Mouse (Mus musculus) stomach, postnatal 0 days (tissue): ENCODE results near the gene Ppp2r2d. TPM values are rescaled to one million over a fixed set of nuclear protein-coding genes. Genes with fewer than 3 reads are reported as not detected.

Experiments
- ATAC-seq: fragments of 200-750 bp; cut with Nextera tagmentation; 2 replicates; pipeline ENCODE4 v1.8.0; 2017; ENCODE audit not compliant: low FRiP score, low TSS enrichment
- DNase-seq: peaks from one replicate; pipeline ENCODE4 v3.0.0-alpha.2; 2016; ENCODE audit warnings: low spot score
- H3K27ac ChIP-seq: fragments of 300-500 bp; sonication (generic); replicated peaks from 2 replicates; pipeline ENCODE4 v1.5.1; 2014; ENCODE audit warnings: mild to moderate bottlenecking, control low read depth
- H3K27me3 ChIP-seq: fragments of 300-500 bp; sonication (generic); 2 replicates; pipeline ENCODE4 v1.6.1; 2014; ENCODE audit warnings: low read length; ENCODE audit not compliant: control insufficient read depth, insufficient read depth
- H3K36me3 ChIP-seq: fragments of 300-500 bp; sonication (generic); 2 replicates; pipeline ENCODE4 v1.6.1; 2014; ENCODE audit warnings: low read length, mixed read lengths; ENCODE audit not compliant: control insufficient read depth, insufficient read depth
- H3K4me1 ChIP-seq: fragments of 300-500 bp; sonication (generic); replicated peaks from 2 replicates; pipeline ENCODE4 v1.6.1; 2014; ENCODE audit warnings: antibody characterized with exemption; ENCODE audit not compliant: control insufficient read depth, insufficient read depth
- H3K4me2 ChIP-seq: fragments of 300-500 bp; sonication (generic); replicated peaks from 2 replicates; pipeline ENCODE4 v1.6.1; 2014; ENCODE audit warnings: low read depth, mild to moderate bottlenecking, control low read depth, moderate library complexity
- H3K4me3 ChIP-seq: fragments of 300-500 bp; sonication (generic); 2 replicates; pipeline ENCODE4 v1.5.1; 2014; ENCODE audit warnings: low read depth, low read length, control low read depth
- H3K9ac ChIP-seq: fragments of 300-500 bp; sonication (generic); 2 replicates; pipeline ENCODE4 v1.6.1; 2014; ENCODE audit warnings: mild to moderate bottlenecking, low read length, control low read depth, mixed read lengths
- H3K9me3 ChIP-seq: fragments of 300-500 bp; sonication (generic); 2 replicates; pipeline ENCODE4 v1.6.1; 2016; ENCODE audit warnings: low read length; ENCODE audit not compliant: control insufficient read depth
- CTCF ChIP-seq: IDR thresholded peaks from 2 replicates; pipeline ENCODE4 v1.5.1; 2016; ENCODE audit warnings: antibody characterized with exemption, low read depth, mild to moderate bottlenecking, moderate library complexity
- EP300 ChIP-seq: optimal IDR thresholded peaks from 2 replicates; pipeline ENCODE3; 2016; ENCODE audit warnings: antibody characterized with exemption
- WGBS: fragments of 180-500 bp; shearing (Covaris S2); extraction: QIAGEN DNeasy Blood & Tissue Kit; methylation state at CpG from one replicate; pipeline ENCODE4 v1.1.7; 2014; 5-methylcytosine and 5-hydroxymethylcytosine counted together
- polyA plus RNA-seq: library from polyadenylated mRNA; unstranded; fragments of >200 nt; fragmentation: Nextera tagmentation; extraction: Ambion mirVana; gene quantifications from 2 replicates; pipeline ENCODE4 v1.2.1, GENCODE M21; 2015

The Ppp2r2d gene
- polyA plus RNA-seq, 1 experiment from 2014 or later, result 25.4 TPM

DNA sequence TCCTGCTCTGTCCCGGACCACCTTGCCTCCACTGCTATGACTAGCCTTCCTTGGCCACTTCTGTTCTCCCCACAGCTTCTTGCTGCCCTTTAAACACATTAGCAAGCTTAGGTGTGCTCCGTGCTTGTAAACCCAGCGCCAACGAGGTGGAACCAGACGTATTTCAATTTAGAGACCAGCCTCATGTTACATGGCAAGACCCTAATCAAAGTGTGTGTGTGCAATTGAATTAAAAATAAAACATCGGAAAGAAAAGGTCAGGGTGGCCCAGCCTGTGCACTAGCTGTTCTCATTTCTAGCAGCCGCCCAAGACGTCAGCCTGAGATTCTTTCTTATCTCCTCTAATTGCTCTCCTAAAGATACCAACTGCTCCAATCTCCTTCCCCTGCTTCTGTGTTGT lies 768 bp upstream of the Ppp2r2d start:
- ATAC-seq, result no peak
- WGBS, result 32% methylated on average over 8 of the region's 8 CpGs

DNA sequence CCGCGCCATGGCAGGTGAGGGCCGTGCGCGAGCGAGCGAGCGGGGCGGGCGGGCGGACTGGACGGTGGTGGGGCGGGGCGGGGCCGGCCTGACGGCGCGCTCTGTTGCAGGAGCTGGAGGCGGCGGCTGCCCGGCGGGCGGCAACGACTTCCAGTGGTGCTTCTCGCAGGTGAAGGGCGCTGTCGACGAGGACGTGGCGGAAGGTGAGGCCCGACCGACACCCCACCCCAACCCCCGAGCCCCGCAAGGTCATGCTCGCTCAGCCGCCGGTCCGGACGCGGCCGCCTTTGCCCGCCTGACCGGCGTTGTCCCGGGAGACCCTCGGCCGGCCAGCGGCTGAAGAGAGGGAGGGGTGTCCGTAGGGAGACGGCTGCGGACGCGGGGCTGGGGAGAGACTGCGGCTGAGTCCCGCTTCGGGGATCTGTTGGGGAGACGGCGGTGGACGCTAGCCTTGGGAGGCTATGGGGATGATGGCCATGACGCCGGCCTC lies 668 bp downstream of the Ppp2r2d start:
- H3K9ac ChIP-seq, result peak overlapping the region; percentile 97
- TF ChIP-seq EP300 (no peak), CTCF (no peak)
- peaks cover 8% of the 10 kb centered on the region; the same call in 1 of the 2 replicates for H3K4me1 ChIP-seq
- H3K9me3 ChIP-seq, result no peaks in the 10 kb centered on the region
- under 1% methylated on average over 18 of the region's 61 CpGs for WGBS
- no peaks in the 10 kb centered on the region for H3K36me3 ChIP-seq
- ATAC-seq, result peak; percentile 79
- DNase-seq, result no peak
- H3K4me3 ChIP-seq, result peak overlapping the region; percentile 97
- peak overlapping the region; percentile 99 for H3K27ac ChIP-seq
- peak overlapping the region; percentile 90 for H3K4me2 ChIP-seq
- H3K27me3 ChIP-seq, result no peaks in the 10 kb centered on the region

More for the DNA sequence above, 768 bp upstream of the Ppp2r2d start:
- Histone ChIP-seq H3K9me3 (no peaks in the 10 kb centered on the region), H3K27ac (peak overlapping the region; percentile 49; the same call in 1 of the 2 replicates), H3K4me1 (peaks cover 8% of the 10 kb centered on the region; the same call in 1 of the 2 replicates), H3K27me3 (no peaks in the 10 kb centered on the region), H3K4me2 (peak overlapping the region; percentile 76), H3K36me3 (no peaks in the 10 kb centered on the region), H3K9ac (peak overlapping the region; percentile 36), H3K4me3 (peak overlapping the region; percentile 97)
- DNase-seq, result no peak
- no peak for TF ChIP-seq EP300
- TF ChIP-seq CTCF, result no peak

DNA sequence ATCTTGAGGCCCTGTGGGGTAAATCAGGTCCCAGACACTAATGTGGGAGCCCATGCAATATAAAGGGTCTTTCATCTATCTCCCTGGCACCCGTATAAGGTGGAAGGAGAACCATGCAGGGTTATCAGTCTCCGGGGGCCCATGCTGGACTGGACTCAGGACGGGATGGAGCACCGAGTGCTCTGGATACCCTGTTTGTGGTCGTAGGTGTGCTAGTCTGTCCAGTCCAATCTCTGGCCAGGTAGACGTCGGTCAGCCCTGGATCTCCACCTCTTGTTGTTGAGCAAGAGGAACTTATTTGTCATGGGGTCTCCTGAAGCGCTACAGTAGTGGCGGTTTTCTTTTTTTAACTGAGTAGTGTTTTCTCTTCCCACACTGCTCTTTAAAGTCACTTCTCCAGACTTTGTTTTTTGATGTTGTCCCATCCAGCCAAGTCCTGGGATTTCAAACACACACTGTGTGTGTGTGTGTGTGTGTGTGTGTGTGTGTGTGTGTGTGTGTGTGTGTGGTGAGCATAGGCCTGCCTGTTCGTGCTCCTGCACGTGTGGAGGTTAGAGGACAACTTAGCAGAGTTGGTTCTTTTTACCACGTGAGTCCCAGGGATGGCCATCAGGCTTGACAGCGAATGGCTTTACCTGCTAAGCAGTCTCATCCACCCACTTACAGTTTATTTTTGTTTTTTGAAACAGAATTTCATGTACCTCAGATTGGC lies 1.6 kb downstream of the Ppp2r2d start:
- TF ChIP-seq EP300, result no peak
- TF ChIP-seq CTCF, result no peak
- Histone ChIP-seq H3K4me2 (peak overlapping the region; percentile 90), H3K27me3 (no peaks in the 10 kb centered on the region), H3K4me3 (peak overlapping the region; percentile 97), H3K9me3 (no peaks in the 10 kb centered on the region), H3K9ac (peak overlapping the region; percentile 97), H3K27ac (peak overlapping the region; percentile 99; the same call in 1 of the 2 replicates), H3K4me1 (peaks cover 8% of the 10 kb centered on the region; the same call in 1 of the 2 replicates), H3K36me3 (no peaks in the 10 kb centered on the region)
- 24% methylated on average over 13 of the region's 13 CpGs for WGBS
- ATAC-seq (no peak), DNase-seq (peak; percentile 22)

DNA sequence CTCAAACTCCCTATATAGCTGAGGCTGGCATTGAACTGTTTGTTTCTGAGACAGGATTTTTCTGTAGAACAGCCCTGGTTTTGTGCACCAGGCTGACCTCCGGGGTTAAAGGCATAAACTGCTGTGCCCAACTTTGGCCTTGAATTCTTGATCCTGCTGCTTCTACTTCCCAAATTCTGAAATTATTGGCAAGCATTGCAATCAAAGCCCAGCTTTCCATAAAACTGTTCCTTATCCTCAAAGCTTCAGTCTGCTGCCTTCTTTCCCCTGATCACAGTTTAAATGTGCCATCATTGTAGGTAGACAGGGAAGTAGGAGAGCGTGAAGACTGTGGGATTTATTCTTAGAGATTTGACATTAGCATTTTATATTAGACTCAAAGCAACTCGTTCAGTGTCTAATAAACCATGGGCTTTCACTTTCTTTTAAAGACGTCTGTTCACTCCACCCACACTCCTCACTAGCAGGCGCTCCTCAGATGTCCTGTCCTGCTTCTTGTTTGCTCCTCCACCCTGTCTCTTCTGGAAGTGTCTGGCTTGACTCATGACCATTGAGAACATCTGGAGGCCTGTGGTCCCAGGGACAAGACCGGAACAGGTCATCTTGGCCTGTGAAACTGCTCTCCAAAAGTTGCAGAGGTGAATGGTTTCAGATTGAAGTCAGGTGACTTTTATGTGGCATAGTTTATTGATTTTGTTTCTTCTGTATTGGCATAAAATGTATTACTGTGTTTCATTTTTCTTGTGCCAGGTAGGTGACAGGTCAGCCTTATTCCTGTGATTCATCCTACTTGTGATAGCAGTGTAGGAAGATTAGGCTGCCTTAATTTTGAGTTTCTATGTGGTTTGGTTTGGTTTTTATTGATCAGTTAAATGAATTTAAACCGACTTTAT lies 2.4 kb downstream of the Ppp2r2d start:
- 63% methylated on average over 7 of the region's 7 CpGs for WGBS
- Histone ChIP-seq H3K9me3 (no peaks in the 10 kb centered on the region), H3K4me1 (peaks cover 8% of the 10 kb centered on the region; the same call in 1 of the 2 replicates), H3K27me3 (no peaks in the 10 kb centered on the region), H3K4me3 (peak overlapping the region; percentile 97; the same call in 1 of the 2 replicates), H3K4me2 (peak overlapping the region; percentile 90), H3K27ac (0 out of 2 replicates have a peak overlapping the region, but pooled peaks have one; percentile 40), H3K36me3 (peaks cover 2% of the 10 kb centered on the region; the same call in 1 of the 2 replicates), H3K9ac (peak overlapping the region; percentile 97; the same call in 1 of the 2 replicates)
- ATAC-seq, result no peak
- no peak for DNase-seq
- TF ChIP-seq CTCF (no peak), EP300 (no peak)

DNA sequence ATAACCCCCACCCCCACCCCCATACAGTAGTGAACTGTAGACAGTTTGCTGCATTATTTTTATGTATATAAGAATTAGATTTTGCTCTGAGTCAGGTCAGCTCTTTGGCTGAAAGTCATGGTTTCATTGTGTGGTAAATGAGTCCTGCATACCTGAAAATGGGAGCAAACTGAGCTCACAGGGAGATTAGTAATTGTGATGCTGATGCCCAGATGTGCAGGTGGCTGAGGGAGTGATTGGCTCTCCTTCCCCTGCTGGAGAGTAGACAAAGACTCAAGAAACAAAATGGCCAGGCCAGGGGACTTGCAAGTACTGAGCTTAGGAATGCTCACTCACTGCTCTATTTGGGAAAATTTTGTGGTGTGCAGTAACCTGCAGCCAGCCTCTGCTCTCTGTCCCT lies 4.2 kb downstream of the Ppp2r2d start:
- no peak overlapping the region for H3K9ac ChIP-seq
- no peaks in the 10 kb centered on the region for H3K9me3 ChIP-seq
- no peak for TF ChIP-seq CTCF
- TF ChIP-seq EP300, result no peak
- H3K27ac ChIP-seq, result peak overlapping the region; percentile 35; the same call in 1 of the 2 replicates
- peaks cover 4% of the 10 kb centered on the region; the same call in 1 of the 2 replicates for H3K4me1 ChIP-seq
- ATAC-seq (no peak), DNase-seq (no peak)
- H3K4me2 ChIP-seq, result no peak overlapping the region
- H3K4me3 ChIP-seq, result no peak overlapping the region
- peaks cover 2% of the 10 kb centered on the region; the same call in 1 of the 2 replicates for H3K36me3 ChIP-seq
- H3K27me3 ChIP-seq, result no peaks in the 10 kb centered on the region
